Mouse (Mus musculus) embryonic stem cell, embryonic (primary cell): ENCODE data around the gene Mcoln2.

Experiments used
- CTCF ChIA-PET, 4 experiments: fragments of 300-600 bp in 2 of 4; fragments of 350-600 bp in 2 of 4; sonication (Branson Sonifier 250); formaldehyde crosslinking; loops; one replicate each; lab custom pipeline; 2022; ENCODE audit warnings: inconsistent platforms in 2 of 4; lab: Charles Lee
- POLR2A ChIA-PET, 4 experiments: fragments of 300-600 bp in 2 of 4; fragments of 350-600 bp in 2 of 4; sonication (Branson Sonifier 250); formaldehyde crosslinking; loops; one replicate each; lab custom pipeline; 2022; ENCODE audit warnings: antibody characterized with exemption in 4 of 4, inconsistent platforms in 1 of 4; lab: Charles Lee

Gene Mcoln2

GRCm38 (mm10) chr3:146149156-146150057, at the start of gene Mcoln2:
TSS of gene Mcoln2 (plus strand) at chr3:146149833.
- POLR2A ChIA-PET = no interaction called here
- CTCF ChIA-PET = interaction anchor here in 2 of 4 experiments (1.1 to 2.3 kb wide), 3 partner anchors 28 to 29 kb away, joined by 3 to 8 read pairs (median 7); no protein-coding TSS in a partner anchor

- ChIA-PET CTCF (interaction anchor here in 2 of 4 experiments (1.1 to 1.2 kb wide), 2 partner anchors 78 kb away, joined by 3 to 4 read pairs; no protein-coding TSS in a partner anchor), POLR2A (interaction anchor here in 2 of 4 experiments (0.9 to 1.2 kb wide), 2 partner anchors 11 to 135 kb away, joined by 3 read pairs; no protein-coding TSS in a partner anchor)
Measured at GRCm38 (mm10) chr3:146099925-146100324, 49.7 kb upstream of the Mcoln2 start.

GRCm38 (mm10) chr3:146102049-146102448, 47.6 kb upstream of the Mcoln2 start:
- CTCF ChIA-PET = interaction anchor here (0.6 to 2.0 kb wide), 8 partner anchors 65 to 177 kb away, joined by 3 to 19 read pairs (median 4); no protein-coding TSS in a partner anchor
- POLR2A ChIA-PET = no interaction called here

GRCm38 (mm10) chr3:146107116-146107849, 42.4 kb upstream of the Mcoln2 start:
- CTCF ChIA-PET = interaction anchor here in 2 of 4 experiments (0.8 to 1.5 kb wide), 3 partner anchors 70 to 157 kb away, joined by 3 to 10 read pairs (median 9); no protein-coding TSS in a partner anchor
- POLR2A ChIA-PET = interaction anchor here in 2 of 4 experiments (0.6 to 1.1 kb wide), 2 partner anchors 18 to 763 kb away, joined by 3 read pairs; no protein-coding TSS in a partner anchor

- POLR2A ChIA-PET = interaction anchor here in 2 of 4 experiments (0.6 to 1.1 kb wide), 4 partner anchors 17 to 764 kb away, joined by 3 to 4 read pairs (median 3); no protein-coding TSS in a partner anchor
- CTCF ChIA-PET = interaction anchor here in 3 of 4 experiments (0.6 to 1.5 kb wide), 7 partner anchors 25 to 480 kb away, joined by 3 to 10 read pairs (median 5); no protein-coding TSS in a partner anchor
Measured at GRCm38 (mm10) chr3:146107921-146108571, 41.6 kb upstream of the Mcoln2 start, which contains the start of gene Wdr63. TSS of gene Wdr63 (minus strand) at chr3:146108130.

GRCm38 (mm10) chr3:146108945-146109344, 40.7 kb upstream of the Mcoln2 start:
- POLR2A ChIA-PET = no interaction called here

GRCm38 (mm10) chr3:146110358-146110757, 39.3 kb upstream of the Mcoln2 start:
- POLR2A ChIA-PET = no interaction called here
- CTCF ChIA-PET = interaction anchor here in 2 of 4 experiments (0.8 to 1.3 kb wide), 2 partner anchors 67 kb away, joined by 3 to 4 read pairs; no protein-coding TSS in a partner anchor

More at GRCm38 (mm10) chr3:146108945-146109344, 40.7 kb upstream of the Mcoln2 start:
- CTCF ChIA-PET = interaction anchor here in 1 of 4 experiments (1.5 kb wide), 1 partner anchor 69 kb away, joined by 9 read pairs; no protein-coding TSS in a partner anchor

- POLR2A ChIA-PET = interaction anchor here in 2 of 4 experiments (0.7 to 1.1 kb wide), 2 partner anchors 10 to 1149 kb away, joined by 3 to 5 read pairs; no protein-coding TSS in a partner anchor
- CTCF ChIA-PET = interaction anchor here in 2 of 4 experiments (0.8 to 1.3 kb wide), 2 partner anchors 67 kb away, joined by 3 to 4 read pairs; no protein-coding TSS in a partner anchor
Measured at GRCm38 (mm10) chr3:146110916-146111315, 38.7 kb upstream of the Mcoln2 start.

- CTCF ChIA-PET = no interaction called here
- POLR2A ChIA-PET = no interaction called here
Measured at GRCm38 (mm10) chr3:146117258-146117996, 32.2 kb upstream of the Mcoln2 start, which contains the start of gene Mcoln3. TSS of gene Mcoln3 (plus strand) at chr3:146117450.

- POLR2A ChIA-PET = no interaction called here
Measured at GRCm38 (mm10) chr3:146117997-146118457, 31.6 kb upstream of the Mcoln2 start.

GRCm38 (mm10) chr3:146121310-146122124, 28.1 kb upstream of the Mcoln2 start:
- ChIA-PET POLR2A (interaction anchor here in 1 of 4 experiments (0.6 kb wide), 1 partner anchor 19 kb away, joined by 4 read pairs; no protein-coding TSS in a partner anchor), CTCF (interaction anchor here in 1 of 4 experiments (1.0 kb wide), 1 partner anchor 56 kb away, joined by 4 read pairs; no protein-coding TSS in a partner anchor)

More at GRCm38 (mm10) chr3:146117997-146118457, 31.6 kb upstream of the Mcoln2 start:
- CTCF ChIA-PET = no interaction called here

GRCm38 (mm10) chr3:146122125-146122420, 27.6 kb upstream of the Mcoln2 start:
- CTCF ChIA-PET = no interaction called here
- POLR2A ChIA-PET = no interaction called here

GRCm38 (mm10) chr3:146122807-146123463, 26.7 kb upstream of the Mcoln2 start:
- CTCF ChIA-PET = interaction anchor here in 1 of 4 experiments (1.0 kb wide), 1 partner anchor 14 kb away, joined by 3 read pairs; no protein-coding TSS in a partner anchor
- POLR2A ChIA-PET = no interaction called here

GRCm38 (mm10) chr3:146123464-146123825, 26.2 kb upstream of the Mcoln2 start:
- ChIA-PET POLR2A (no interaction called here), CTCF (interaction anchor here in 1 of 4 experiments (1.0 kb wide), 1 partner anchor 14 kb away, joined by 3 read pairs; no protein-coding TSS in a partner anchor)

GRCm38 (mm10) chr3:146127205-146127604, 22.4 kb upstream of the Mcoln2 start:
- ChIA-PET CTCF (interaction anchor here in 2 of 4 experiments (0.6 kb wide), 2 partner anchors 165 to 1715 kb away, joined by 5 read pairs; no protein-coding TSS in a partner anchor), POLR2A (interaction anchor here in 1 of 4 experiments (0.7 kb wide), 1 partner anchor 19 kb away, joined by 3 read pairs; the partner anchor contains the start of gene Wdr63)
